Comparison of ENCODE assay signal across 14 mouse cellular contexts in genomic region chr7:141079481-141080449, GRCm38 (mm10). TPM values are rescaled to one million over a fixed set of nuclear protein-coding genes. Genes with fewer than 3 reads are reported as not detected.
DNase-seq lines count a peak whose midpoint lies in the region; ATAC-seq and TF ChIP-seq lines count a peak whose summit lies in the region.
"Had no signal": no experiment of that assay in that cellular context is flagged by ENCODE, and none has a peak within 500 bp of the region (broad histone marks: within the 10 kb centered on the region; RNA-seq: fewer than 3 reads in every experiment).

No protein-coding gene starts in this region.

- H3K4me2 ChIP-seq in heart, embryonic 16.5 days (ENCODE audit: low read depth, low read length) = no peak overlapping the region
- no peak overlapping the region for H3K4me2 ChIP-seq in heart, embryonic 11.5 days
- H3K4me2 ChIP-seq in liver, embryonic 11.5 days = peak overlapping the region; percentile 10; the same call in 1 of the 2 replicates
- peak overlapping the region; percentile 53 for H3K4me2 ChIP-seq in stomach, postnatal 0 days (replicated peaks; ENCODE audit: low read depth)
- H3K4me2 ChIP-seq: midbrain, embryonic 12.5 days had no signal

- no peak overlapping the region for H3K27ac ChIP-seq in heart, embryonic 16.5 days (ENCODE audit: low read length)
- no peak overlapping the region for H3K27ac ChIP-seq in heart, embryonic 11.5 days (ENCODE audit: low read depth, low read length)
- no peak overlapping the region for H3K27ac ChIP-seq in liver, embryonic 11.5 days (ENCODE audit: low read depth, low read length)
- peak overlapping the region; percentile 93 for H3K27ac ChIP-seq in stomach, postnatal 0 days (replicated peaks)
- H3K27ac ChIP-seq in midbrain, embryonic 10.5 days (replicated peaks) = no peak overlapping the region; the same call in 1 of the 2 replicates
- H3K27ac ChIP-seq: midbrain, embryonic 12.5 days had no signal

- 27% methylated on average over 34 of the region's 34 CpGs for WGBS in heart, embryonic 16.5 days
- WGBS in heart, embryonic 11.5 days (ENCODE audit: insufficient replicate concordance) = 20% methylated on average over 34 of the region's 34 CpGs
- WGBS in liver, embryonic 11.5 days = 26% methylated on average over 33 of the region's 34 CpGs
- 26% methylated on average over 34 of the region's 34 CpGs for WGBS in stomach, postnatal 0 days
- WGBS in midbrain, embryonic 10.5 days = 22% methylated on average over 34 of the region's 34 CpGs

- TF ChIP-seq EP300 in stomach, postnatal 0 days (optimal IDR thresholded peaks at IDR 0.05) = peak; percentile 16

- peak; percentile 81 for DNase-seq in kidney, adult 11 months
- DNase-seq in liver, embryonic 11.5 days (ENCODE audit: low spot score) = no peak
- DNase-seq in stomach, postnatal 0 days (ENCODE audit: low spot score) = peak; percentile 88
- DNase-seq in midbrain, embryonic 10.5 days (ENCODE audit: low spot score) = no peak
- no peak for DNase-seq in layer of hippocampus, adult 18-20 months (ENCODE audit: low spot score in 2 of 2)
- no peak for DNase-seq in spleen, postnatal 36 days (ENCODE audit: low spot score in 2 of 2)
- DNase-seq: cerebellum, postnatal 10 days; gastrocnemius, postnatal 25 days; thymus, postnatal 4 days had no signal

- H3K36me3 ChIP-seq in heart, embryonic 16.5 days (ENCODE audit: control insufficient read depth, insufficient read depth) = no peaks in the 10 kb centered on the region
- H3K36me3 ChIP-seq in heart, embryonic 11.5 days (ENCODE audit: control insufficient read depth, insufficient read depth, low read length) = no peaks in the 10 kb centered on the region
- no peaks in the 10 kb centered on the region for H3K36me3 ChIP-seq in liver, embryonic 11.5 days (ENCODE audit: control insufficient read depth, insufficient read depth, low read length)
- 0 out of 2 replicates have a peak, but pooled peaks cover 3% of the 10 kb centered on the region for H3K36me3 ChIP-seq in stomach, postnatal 0 days (ENCODE audit: control insufficient read depth, insufficient read depth, low read length)
- H3K36me3 ChIP-seq in midbrain, embryonic 10.5 days = no peaks in the 10 kb centered on the region
- H3K36me3 ChIP-seq: midbrain, embryonic 12.5 days had no signal

- no peaks in the 10 kb centered on the region for H3K4me1 ChIP-seq in heart, embryonic 16.5 days (ENCODE audit: control insufficient read depth, insufficient read depth, low read length)
- H3K4me1 ChIP-seq in heart, embryonic 11.5 days (ENCODE audit: control insufficient read depth, insufficient read depth, low read length) = no peaks in the 10 kb centered on the region
- H3K4me1 ChIP-seq in liver, embryonic 11.5 days (replicated peaks; ENCODE audit: control insufficient read depth, insufficient read depth, low read length) = no peaks in the 10 kb centered on the region
- H3K4me1 ChIP-seq in stomach, postnatal 0 days (replicated peaks; ENCODE audit: control insufficient read depth, insufficient read depth) = no peaks in the 10 kb centered on the region
- peaks cover 8% of the 10 kb centered on the region; the same call in 1 of the 2 replicates for H3K4me1 ChIP-seq in midbrain, embryonic 10.5 days
- H3K4me1 ChIP-seq: midbrain, embryonic 12.5 days had no signal

- TF ChIP-seq CTCF in stomach, postnatal 0 days (IDR thresholded peaks at IDR 0.05; ENCODE audit: low read depth) = no peak

- H3K9ac ChIP-seq in heart, embryonic 16.5 days (ENCODE audit: low read length) = no peak overlapping the region; the same call in 1 of the 2 replicates
- H3K9ac ChIP-seq in heart, embryonic 11.5 days (ENCODE audit: low read depth, low read length) = no peak overlapping the region
- H3K9ac ChIP-seq in liver, embryonic 11.5 days (ENCODE audit: low read depth, low read length) = no peak overlapping the region
- peak overlapping the region; percentile 72 for H3K9ac ChIP-seq in stomach, postnatal 0 days (ENCODE audit: low read length)
- H3K9ac ChIP-seq: midbrain, embryonic 12.5 days had no signal

- H3K9me3 ChIP-seq in heart, embryonic 16.5 days (replicated peaks; ENCODE audit: control insufficient read depth, low read length) = no peaks in the 10 kb centered on the region
- H3K9me3 ChIP-seq in heart, embryonic 11.5 days (replicated peaks; ENCODE audit: control insufficient read depth, low read length) = no peaks in the 10 kb centered on the region
- no peaks in the 10 kb centered on the region for H3K9me3 ChIP-seq in liver, embryonic 11.5 days (ENCODE audit: control insufficient read depth, low read length)
- H3K9me3 ChIP-seq in stomach, postnatal 0 days (ENCODE audit: control insufficient read depth, low read length) = no peaks in the 10 kb centered on the region
- no peaks in the 10 kb centered on the region for H3K9me3 ChIP-seq in midbrain, embryonic 10.5 days (replicated peaks)
- H3K9me3 ChIP-seq: midbrain, embryonic 12.5 days had no signal

- H3K27me3 ChIP-seq in heart, embryonic 16.5 days (ENCODE audit: control insufficient read depth, insufficient read depth, low read length) = peaks cover 15% of the 10 kb centered on the region
- peaks cover 67% of the 10 kb centered on the region for H3K27me3 ChIP-seq in heart, embryonic 11.5 days (ENCODE audit: control insufficient read depth, insufficient read depth, low read length)
- H3K27me3 ChIP-seq in liver, embryonic 11.5 days (replicated peaks; ENCODE audit: control insufficient read depth, insufficient read depth, low read length) = peaks cover 32% of the 10 kb centered on the region
- H3K27me3 ChIP-seq in stomach, postnatal 0 days (ENCODE audit: control insufficient read depth, insufficient read depth, low read length) = no peaks in the 10 kb centered on the region
- H3K27me3 ChIP-seq in midbrain, embryonic 10.5 days (ENCODE audit: low read depth, poor library complexity, severe bottlenecking) = peaks cover 37% of the 10 kb centered on the region

- H3K4me3 ChIP-seq in heart, embryonic 16.5 days (ENCODE audit: low read length) = peak overlapping the region; percentile 18; the same call in 1 of the 2 replicates
- no peak overlapping the region for H3K4me3 ChIP-seq in heart, embryonic 11.5 days (ENCODE audit: low read depth, low read length)
- H3K4me3 ChIP-seq in liver, embryonic 11.5 days (ENCODE audit: low read depth, low read length) = no peak overlapping the region
- peak overlapping the region; percentile 47 for H3K4me3 ChIP-seq in stomach, postnatal 0 days (ENCODE audit: low read depth, low read length)
- H3K4me3 ChIP-seq in midbrain, embryonic 10.5 days = no peak overlapping the region
- H3K4me3 ChIP-seq: midbrain, embryonic 12.5 days had no signal

- no peak for ATAC-seq in heart, embryonic 16.5 days (replicated peaks; ENCODE audit: extremely low read depth, insufficient read depth, low FRiP score)
- ATAC-seq in heart, embryonic 11.5 days (replicated peaks; ENCODE audit: insufficient number of reproducible peaks, low FRiP score, low TSS enrichment) = no peak
- no peak for ATAC-seq in liver, embryonic 11.5 days (replicated peaks; ENCODE audit: low FRiP score)
- peak; percentile 85 for ATAC-seq in stomach, postnatal 0 days (ENCODE audit: low FRiP score, low TSS enrichment)
- ATAC-seq: CD4-positive, CD25-positive, alpha-beta regulatory T cell, adult 4 months had no signal

RNA-seq across cellular contexts. Expression of gene Pkp3, which starts 1.7 kb away (rescaled TPM):
- 4.1 and 5.2 TPM in 2 replicates for polyA plus RNA-seq in heart, embryonic 16.5 days (2015; fragmentation: Nextera tagmentation; extraction: Ambion mirVana)
- 0.67 and 0.68 TPM in 2 replicates for polyA plus RNA-seq in heart, embryonic 11.5 days (2014; fragmentation: Nextera tagmentation; extraction: Ambion mirVana)
- polyA plus RNA-seq in liver, embryonic 11.5 days (2014; fragmentation: Nextera tagmentation; extraction: Ambion mirVana) = 1.9 and 2.7 TPM in 2 replicates
- 97.9 and 105 TPM in 2 replicates for polyA plus RNA-seq in stomach, postnatal 0 days (2015; fragmentation: Nextera tagmentation; extraction: Ambion mirVana)
- polyA plus RNA-seq in midbrain, embryonic 10.5 days (2016; fragmentation: Nextera tagmentation; extraction: Ambion mirVana) = 1.8 and 2.0 TPM in 2 replicates
- not detected for total RNA-seq in layer of hippocampus, adult 18-20 months (2021)
- total RNA-seq: layer of hippocampus, postnatal 25 days had no signal

RNA-seq across cellular contexts. Expression of gene B4galnt4, which starts 18.9 kb away (rescaled TPM):
- polyA plus RNA-seq in heart, embryonic 16.5 days (2015; fragmentation: Nextera tagmentation; extraction: Ambion mirVana) = 0.54 and 0.97 TPM in 2 replicates
- 1.4 and 2.6 TPM in 2 replicates for polyA plus RNA-seq in heart, embryonic 11.5 days (2014; fragmentation: Nextera tagmentation; extraction: Ambion mirVana)
- 3.4 and 4.7 TPM in 2 replicates for polyA plus RNA-seq in liver, embryonic 11.5 days (2014; fragmentation: Nextera tagmentation; extraction: Ambion mirVana)
- 1.2 and 1.5 TPM in 2 replicates for polyA plus RNA-seq in stomach, postnatal 0 days (2015; fragmentation: Nextera tagmentation; extraction: Ambion mirVana)
- polyA plus RNA-seq in midbrain, embryonic 10.5 days (2016; fragmentation: Nextera tagmentation; extraction: Ambion mirVana) = 26.8 and 29.4 TPM in 2 replicates
- 10 to 100 TPM; 84.2 to 86.8 TPM for total RNA-seq in layer of hippocampus, adult 18-20 months (2021)
- total RNA-seq: gastrocnemius, postnatal 25 days had no signal

RNA-seq across cellular contexts. Expression of gene Sigirr, which starts 20.6 kb away (rescaled TPM):
- 7.4 and 8.5 TPM in 2 replicates for polyA plus RNA-seq in heart, embryonic 16.5 days (2015; fragmentation: Nextera tagmentation; extraction: Ambion mirVana)
- 2.3 and 3.0 TPM in 2 replicates for polyA plus RNA-seq in heart, embryonic 11.5 days (2014; fragmentation: Nextera tagmentation; extraction: Ambion mirVana)
- 21.4 and 23.5 TPM in 2 replicates for polyA plus RNA-seq in liver, embryonic 11.5 days (2014; fragmentation: Nextera tagmentation; extraction: Ambion mirVana)
- polyA plus RNA-seq in stomach, postnatal 0 days (2015; fragmentation: Nextera tagmentation; extraction: Ambion mirVana) = 12.6 and 14.0 TPM in 2 replicates
- 2.3 and 2.5 TPM in 2 replicates for polyA plus RNA-seq in midbrain, embryonic 10.5 days (2016; fragmentation: Nextera tagmentation; extraction: Ambion mirVana)
- total RNA-seq in layer of hippocampus, adult 18-20 months (2021) = 1 to 10 TPM; 1.9 to 2.1 TPM

RNA-seq across cellular contexts. Expression of gene Ano9, which starts 37.8 kb away (rescaled TPM):
- 0.49 and 1.00 TPM in 2 replicates for polyA plus RNA-seq in heart, embryonic 16.5 days (2015; fragmentation: Nextera tagmentation; extraction: Ambion mirVana)
- polyA plus RNA-seq in heart, embryonic 11.5 days (2014; fragmentation: Nextera tagmentation; extraction: Ambion mirVana) = 0.31 TPM in 1 of 2 replicates, not detected in the other
- 0.09 and 0.41 TPM in 2 replicates for polyA plus RNA-seq in liver, embryonic 11.5 days (2014; fragmentation: Nextera tagmentation; extraction: Ambion mirVana)
- polyA plus RNA-seq in stomach, postnatal 0 days (2015; fragmentation: Nextera tagmentation; extraction: Ambion mirVana) = 17.9 and 20.4 TPM in 2 replicates
- 0.07 and 0.16 TPM in 2 replicates for polyA plus RNA-seq in midbrain, embryonic 10.5 days (2016; fragmentation: Nextera tagmentation; extraction: Ambion mirVana)
- not detected for total RNA-seq in layer of hippocampus, adult 18-20 months (2021)
- total RNA-seq: gastrocnemius, postnatal 25 days; layer of hippocampus, postnatal 25 days had no signal
- polyA plus RNA-seq: CD4-positive, CD25-positive, alpha-beta regulatory T cell, adult 4 months; midbrain, embryonic 12.5 days had no signal

RNA-seq across cellular contexts. Expression of gene Ptdss2, which starts 42.4 kb away (rescaled TPM):
- polyA plus RNA-seq in heart, embryonic 16.5 days (2015; fragmentation: Nextera tagmentation; extraction: Ambion mirVana) = 56.1 and 63.9 TPM in 2 replicates
- polyA plus RNA-seq in heart, embryonic 11.5 days (2014; fragmentation: Nextera tagmentation; extraction: Ambion mirVana) = 65.0 and 71.2 TPM in 2 replicates
- polyA plus RNA-seq in liver, embryonic 11.5 days (2014; fragmentation: Nextera tagmentation; extraction: Ambion mirVana) = 134 and 147 TPM in 2 replicates
- 21.6 and 22.9 TPM in 2 replicates for polyA plus RNA-seq in stomach, postnatal 0 days (2015; fragmentation: Nextera tagmentation; extraction: Ambion mirVana)
- polyA plus RNA-seq in midbrain, embryonic 10.5 days (2016; fragmentation: Nextera tagmentation; extraction: Ambion mirVana) = 86.5 and 94.7 TPM in 2 replicates
- total RNA-seq in layer of hippocampus, adult 18-20 months (2021) = 10 to 100 TPM; 47.4 to 50.6 TPM

Comparison
In these comparisons a context has a peak if more than half of its experiments do, and no peak if none do; other contexts are left out.
1. H3K4me3 ChIP-seq: peak in heart, embryonic 16.5 days (single experiment) and stomach, postnatal 0 days (single experiment); none in heart, embryonic 11.5 days (single experiment), liver, embryonic 11.5 days (single experiment) and midbrain, embryonic 10.5 days (single experiment).
2. H3K4me2 ChIP-seq: peak in liver, embryonic 11.5 days (single experiment) and stomach, postnatal 0 days (single experiment); none in heart, embryonic 16.5 days (single experiment) and heart, embryonic 11.5 days (single experiment).
3. DNase-seq: peak in kidney, adult 11 months (single experiment) and stomach, postnatal 0 days (single experiment); none in liver, embryonic 11.5 days (single experiment), midbrain, embryonic 10.5 days (single experiment), layer of hippocampus, adult 18-20 months (0 of 2) and spleen, postnatal 36 days (0 of 2).
4. RNA of gene Pkp3, which starts 1.7 kb away (polyA plus RNA-seq): 97.9 to 105 TPM in stomach, postnatal 0 days; 4.1 to 5.2 TPM in heart, embryonic 16.5 days, 1.8 to 2.0 TPM in midbrain, embryonic 10.5 days, 1.9 to 2.7 TPM in liver, embryonic 11.5 days and 0.67 to 0.68 TPM in heart, embryonic 11.5 days; every median in the first group is over 10 times any median in the second.